Mouse (Mus musculus) effector memory CD4-positive, alpha-beta T cell, adult 7 months (primary cell): ENCODE results near the gene Gstp1. TPM values are rescaled to one million over a fixed set of nuclear protein-coding genes. Genes with fewer than 3 reads are reported as not detected.

Experiments
- polyA plus RNA-seq: library from polyadenylated mRNA; unstranded; fragments of 100-300 nt; shearing (Covaris generic); gene quantifications from one replicate; pipeline ENCODE4 v1.2.1, GENCODE M21; 2017

Gstp1 gene
- polyA plus RNA-seq: 392 TPM

DNA sequence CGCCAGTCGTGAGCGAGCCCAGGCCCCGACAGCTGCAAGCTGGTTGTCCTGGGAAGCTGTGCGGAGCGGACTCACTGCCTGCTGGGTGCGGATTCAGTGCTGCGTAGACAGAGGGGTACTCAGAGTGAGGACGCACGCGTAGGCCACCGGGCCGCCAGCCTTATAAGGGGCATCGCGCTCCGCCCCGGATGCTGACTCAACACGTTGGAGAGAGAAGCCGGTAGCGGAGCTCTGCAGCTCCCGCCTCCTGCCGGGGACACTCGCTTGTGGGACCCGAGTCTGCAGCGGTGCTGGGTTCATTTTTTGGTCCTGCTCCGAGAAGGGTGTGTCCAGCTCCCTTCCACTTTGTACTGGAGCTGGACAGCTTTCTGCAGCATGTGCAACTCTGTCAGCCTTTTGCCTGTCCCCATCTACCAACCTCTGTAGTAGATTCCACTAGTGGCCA lies at the start of gene Gstp1:
TSS of gene Gstp1 (minus strand) at position 198 of the 445 bp plus-strand sequence.

DNA sequence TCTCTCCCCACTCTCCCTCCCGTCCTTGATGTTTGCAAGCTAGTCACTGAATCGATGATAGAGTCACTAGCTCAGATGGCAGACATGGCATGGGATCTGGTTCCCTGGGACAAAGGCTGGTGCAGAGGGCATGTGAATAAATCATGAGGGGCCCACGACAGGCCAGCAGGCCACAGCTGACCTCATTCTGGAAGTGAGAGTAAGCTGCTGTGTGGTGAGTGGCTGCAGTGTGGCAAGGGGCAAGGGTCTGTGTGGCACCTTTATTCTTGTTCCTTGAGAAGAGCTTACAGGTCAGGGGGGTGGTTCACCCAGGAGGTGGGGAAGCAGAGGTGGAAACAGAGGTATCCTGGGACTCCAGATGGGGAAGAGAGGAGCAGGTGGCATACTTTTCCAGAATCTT lies 43.6 kb upstream of the Gstp1 start, which contains the start of gene Cabp2:
TSS of gene Cabp2 (plus strand) at position 185 of the 400 bp plus-strand sequence.

DNA sequence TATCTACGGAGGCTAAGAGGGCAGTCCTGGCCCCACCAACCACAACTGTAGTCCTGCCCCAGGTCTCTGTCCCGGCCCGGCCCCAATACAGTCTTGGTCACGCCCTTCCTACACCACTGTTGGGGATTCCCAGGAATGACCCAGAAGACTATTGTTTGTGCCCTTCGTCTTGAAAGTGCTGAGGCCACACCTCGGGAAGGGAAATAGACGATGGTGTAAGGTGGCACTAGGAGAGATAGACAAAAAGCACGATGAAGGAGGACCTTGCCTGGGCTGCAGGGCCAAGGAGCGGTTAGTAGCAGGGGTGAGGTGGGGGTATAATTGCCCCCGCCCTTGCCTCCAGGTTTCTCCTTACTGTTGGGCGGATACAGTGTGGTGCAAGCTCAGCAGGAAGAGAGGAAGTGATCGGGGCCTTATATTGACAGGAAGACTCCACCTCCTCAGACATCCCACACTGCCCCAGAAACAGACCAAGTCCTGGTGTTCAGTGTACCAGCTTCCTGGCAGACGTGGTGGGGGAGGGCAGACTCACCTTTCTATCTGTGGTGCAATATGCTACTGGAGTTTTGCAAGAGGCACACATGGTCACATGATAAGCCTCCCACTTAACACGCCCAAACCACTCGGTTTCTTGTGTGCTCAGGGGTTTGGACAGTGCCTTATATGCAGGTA lies 21.4 kb upstream of the Gstp1 start, which contains the start of gene Gstp3:
TSS of gene Gstp3 (minus strand) at position 501 of the 672 bp plus-strand sequence.

DNA sequence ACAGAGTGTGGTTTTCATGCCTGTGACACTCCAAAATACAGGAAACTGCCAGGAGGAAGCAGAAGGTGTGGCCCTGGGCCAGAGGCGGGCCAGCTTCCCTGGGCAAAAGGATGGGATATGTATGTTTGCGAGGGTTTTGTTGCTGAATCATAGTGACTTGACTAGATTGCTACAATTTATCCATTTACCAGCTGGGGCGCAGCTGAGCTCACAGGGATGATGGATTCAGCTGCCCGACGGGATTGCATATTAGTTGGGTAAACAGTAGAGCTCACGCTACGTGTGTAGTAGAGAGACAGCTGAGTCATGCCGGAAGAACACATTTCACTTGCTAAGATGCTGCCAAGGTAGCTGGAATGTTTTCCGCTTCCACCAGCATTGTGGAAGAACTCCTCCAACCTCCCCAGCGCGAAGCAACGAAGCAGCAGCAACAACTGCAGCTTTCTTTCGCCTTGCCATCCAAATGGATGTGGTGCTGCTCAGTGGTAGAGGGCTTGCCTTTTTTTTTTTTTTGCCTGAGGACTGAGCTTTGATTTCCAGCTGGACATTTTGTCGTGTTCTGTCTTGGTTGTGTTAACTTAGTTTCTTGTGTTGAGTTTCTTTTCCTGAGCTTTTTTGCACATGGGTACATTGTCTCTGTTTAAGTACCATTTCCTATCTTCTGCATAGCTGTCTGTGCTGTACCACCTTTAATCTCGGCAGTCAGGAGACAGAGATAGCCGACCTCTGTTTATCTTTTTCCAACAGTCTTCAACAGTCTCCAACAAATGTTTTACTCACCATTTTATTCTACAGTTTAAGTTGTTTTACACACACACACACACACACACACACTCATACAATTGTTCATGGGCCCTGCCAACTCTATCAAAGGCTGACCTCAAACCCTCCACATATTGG lies 8.4 kb upstream of the Gstp1 start, which contains the start of gene Gstp2:
TSS of gene Gstp2 (minus strand) at position 58 of the 900 bp plus-strand sequence.

DNA sequence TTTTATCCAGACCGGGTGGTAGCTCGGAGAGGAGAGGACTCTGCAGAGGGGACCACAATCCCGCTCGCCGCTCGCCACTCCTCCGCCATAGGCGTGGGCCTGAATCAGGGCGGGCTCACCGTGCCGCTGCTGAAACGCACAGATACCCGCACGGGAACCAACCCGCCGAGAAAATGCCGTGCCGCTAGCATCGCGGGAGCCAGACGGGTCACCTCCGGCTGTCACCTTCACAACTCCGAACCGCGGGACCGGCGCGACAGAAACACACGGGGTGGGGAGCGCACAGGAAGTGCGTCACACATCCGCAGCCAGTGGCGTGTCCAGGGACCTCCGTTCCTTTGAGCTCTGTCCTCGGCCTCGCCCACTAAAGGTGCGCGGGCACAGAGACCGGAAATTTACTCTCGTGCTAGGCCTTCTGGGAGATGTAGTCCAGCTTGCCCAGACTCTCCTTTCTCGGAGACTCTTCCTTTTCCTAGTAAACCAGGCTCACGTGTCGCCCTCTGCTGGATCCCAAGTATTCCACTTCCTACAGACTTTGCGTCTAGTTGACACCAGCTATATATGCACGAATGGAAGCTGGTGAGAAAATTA lies 25.3 kb downstream of the Gstp1 start, which contains the start of gene Ndufv1:
TSS of gene Ndufv1 (minus strand) at position 375 of the 591 bp plus-strand sequence.

DNA sequence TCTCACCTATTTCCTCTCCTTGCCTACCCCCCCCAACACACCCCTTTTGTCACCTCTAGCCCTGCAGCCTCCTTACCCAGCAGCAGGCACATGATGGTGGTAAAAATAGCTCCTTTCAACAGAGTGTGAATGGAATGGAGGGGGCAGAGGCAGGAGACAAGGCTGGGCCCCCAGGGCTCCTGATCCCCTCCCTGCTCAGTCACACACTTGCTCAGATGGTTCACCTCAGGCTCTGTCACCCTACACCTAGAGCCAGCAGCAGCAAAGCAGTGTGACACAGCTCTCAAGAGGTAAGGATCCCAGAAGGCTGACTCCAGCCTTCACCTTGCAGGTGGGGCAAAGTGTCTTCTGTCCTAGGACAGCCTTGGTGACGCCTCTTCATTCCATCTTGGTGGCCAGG lies 34.7 kb downstream of the Gstp1 start, which contains the start of gene Doc2g:
TSS of gene Doc2g (plus strand) at position 202 of the 400 bp plus-strand sequence.

DNA sequence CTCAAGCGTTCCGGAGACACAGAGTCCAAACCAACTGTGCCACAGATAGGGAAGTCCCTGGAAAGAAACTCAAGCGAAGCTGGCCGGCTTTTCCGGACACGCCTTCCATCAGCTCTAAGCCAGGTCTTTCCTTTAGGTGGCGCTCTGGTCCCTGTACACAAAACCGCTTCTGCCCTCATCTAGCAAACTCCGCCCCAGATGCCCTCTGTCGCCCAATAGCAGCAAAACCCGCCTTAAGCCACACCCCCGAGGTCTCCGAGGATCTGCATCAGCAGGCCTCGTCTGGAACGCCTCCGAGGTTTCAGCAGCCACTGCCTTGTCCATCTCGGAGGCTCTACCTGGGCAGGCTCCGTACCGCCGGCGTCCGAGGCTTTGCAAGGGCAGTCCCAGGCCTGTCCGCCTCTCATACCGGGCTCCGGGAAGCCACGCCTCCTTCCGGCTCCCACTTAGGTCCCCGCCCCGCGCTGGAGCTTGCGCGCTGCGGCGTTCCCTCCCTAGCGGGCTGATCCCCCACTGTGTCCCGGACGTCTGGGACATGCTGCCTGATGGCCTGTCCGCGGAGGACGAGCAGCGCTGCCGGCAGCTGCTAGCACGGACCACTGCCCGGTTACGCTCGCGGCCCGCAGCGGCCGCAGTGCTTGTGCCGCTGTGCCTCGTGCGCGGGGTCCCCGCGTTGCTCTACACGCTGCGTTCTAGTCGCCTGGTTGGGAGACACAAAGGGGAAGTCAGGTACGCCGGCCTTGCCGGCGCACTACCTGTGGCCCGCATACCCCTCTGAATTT lies 37.5 kb downstream of the Gstp1 start, which contains the start of the genes Nudt8 and Gm49405:
TSS of gene Nudt8 (plus strand) at position 462 of the 782 bp plus-strand sequence.
TSS of gene Gm49405 (plus strand) at position 508 of the 782 bp plus-strand sequence.

DNA sequence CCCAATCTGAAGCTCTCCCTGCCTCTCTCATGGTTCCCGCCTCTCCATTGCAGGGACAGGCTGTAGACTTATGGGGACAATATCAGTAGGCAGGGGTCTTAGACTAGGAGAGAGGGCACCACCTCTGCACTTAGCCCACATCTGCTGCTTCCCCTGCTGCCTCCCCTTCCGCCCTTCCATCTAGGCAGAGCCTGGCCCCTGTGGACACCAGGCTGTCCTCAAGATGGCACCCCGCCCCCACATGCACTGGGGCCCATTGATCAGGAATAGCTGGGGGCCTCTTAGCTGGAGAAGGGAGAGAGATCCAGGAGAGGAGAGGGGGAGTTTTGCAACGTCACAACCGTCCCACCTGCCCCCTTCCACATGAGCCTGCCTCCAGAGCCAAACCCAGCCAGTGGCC lies 45.4 kb downstream of the Gstp1 start, which contains the start of gene Tbx10:
TSS of gene Tbx10 (plus strand) at position 337 of the 400 bp plus-strand sequence.

DNA sequence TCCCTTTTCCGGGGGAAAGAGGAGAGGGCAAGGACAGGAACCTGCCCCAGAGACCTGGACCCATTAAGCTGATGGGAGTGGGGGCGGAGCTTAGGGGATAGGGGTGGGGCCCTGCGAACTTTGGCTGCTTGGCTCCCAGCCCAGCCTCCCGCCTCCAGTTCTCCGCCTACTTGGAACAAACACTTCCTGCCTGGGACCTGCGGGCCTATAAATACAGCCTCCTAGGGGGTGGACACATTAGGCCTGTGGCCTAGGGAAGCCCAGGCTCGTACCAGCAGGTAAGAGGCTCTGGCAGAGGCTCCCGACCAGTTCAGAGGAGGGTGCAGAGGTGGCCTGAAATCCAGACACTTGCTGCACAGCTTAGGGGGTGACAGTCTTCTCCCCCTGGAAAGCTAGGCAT lies 51.5 kb downstream of the Gstp1 start, which contains the start of gene Acy3:
TSS of gene Acy3 (plus strand) at position 237 of the 400 bp plus-strand sequence.

Other genes starting within 250 kb of the Gstp1 start
- gene Chka, start 186.2 kb downstream of the Gstp1 start, polyA plus RNA-seq: 27.0 TPM
- gene Tcirg1, start 130.9 kb downstream of the Gstp1 start, polyA plus RNA-seq: 66.4 TPM
- gene Ndufs8, start 125.2 kb downstream of the Gstp1 start, polyA plus RNA-seq: 118 TPM
- 0.20 TPM for gene Aldh3b1, start 108.2 kb downstream of the Gstp1 start, polyA plus RNA-seq
- gene Unc93b1, start 102.8 kb downstream of the Gstp1 start, polyA plus RNA-seq: 37.0 TPM
- 0.29 TPM for gene Aldh3b3, start 79.3 kb downstream of the Gstp1 start, polyA plus RNA-seq
- gene Aldh3b2, start 65.7 kb downstream of the Gstp1 start, polyA plus RNA-seq: not detected
- not detected for gene Acy3, start 51.4 kb downstream of the Gstp1 start, polyA plus RNA-seq
- gene Tbx10, start 45.2 kb downstream of the Gstp1 start, polyA plus RNA-seq: not detected
- gene Nudt8, start 37.4 kb downstream of the Gstp1 start, polyA plus RNA-seq: 12.7 TPM
- gene Gm49405, start 37.4 kb downstream of the Gstp1 start, polyA plus RNA-seq: 0.85 TPM
- 2.1 TPM for gene Doc2g, start 34.7 kb downstream of the Gstp1 start, polyA plus RNA-seq
- gene Ndufv1, start 25.2 kb downstream of the Gstp1 start, polyA plus RNA-seq: 109 TPM
- gene Gstp2, start 8.0 kb upstream of the Gstp1 start, polyA plus RNA-seq: not detected
- gene Gstp3, start 21.6 kb upstream of the Gstp1 start, polyA plus RNA-seq: 42.6 TPM
- gene Cabp2, start 43.6 kb upstream of the Gstp1 start, polyA plus RNA-seq: not detected
- gene Cdk2ap2, start 59.2 kb upstream of the Gstp1 start, polyA plus RNA-seq: 550 TPM
- 224 TPM for gene Pitpnm1, start 62.0 kb upstream of the Gstp1 start, polyA plus RNA-seq
- gene Aip, start 87.9 kb upstream of the Gstp1 start, polyA plus RNA-seq: 157 TPM
- not detected for gene Gpr152, start 101.8 kb upstream of the Gstp1 start, polyA plus RNA-seq
- not detected for gene Cabp4, start 106.0 kb upstream of the Gstp1 start, polyA plus RNA-seq
- gene Coro1b, start 110.6 kb upstream of the Gstp1 start, polyA plus RNA-seq: 214 TPM
- 375 TPM for gene Ptprcap, start 115.6 kb upstream of the Gstp1 start, polyA plus RNA-seq
- 57.9 TPM for gene Rps6kb2, start 125.4 kb upstream of the Gstp1 start, polyA plus RNA-seq
- 13.1 TPM for gene Carns1, start 137.5 kb upstream of the Gstp1 start, polyA plus RNA-seq
- 416 TPM for gene Tbc1d10c, start 153.3 kb upstream of the Gstp1 start, polyA plus RNA-seq
- gene Ppp1ca, start 154.1 kb upstream of the Gstp1 start, polyA plus RNA-seq: 774 TPM
- gene Rad9a, start 163.7 kb upstream of the Gstp1 start, polyA plus RNA-seq: 28.5 TPM
- 40.7 TPM for gene Clcf1, start 176.3 kb upstream of the Gstp1 start, polyA plus RNA-seq
- gene AC109138.7, start 176.4 kb upstream of the Gstp1 start, polyA plus RNA-seq: not detected
- gene Pold4, start 193.9 kb upstream of the Gstp1 start, polyA plus RNA-seq: 59.6 TPM
- gene Ssh3, start 231.2 kb upstream of the Gstp1 start, polyA plus RNA-seq: 0.32 TPM
- 7.9 TPM for gene Ankrd13d, start 245.2 kb upstream of the Gstp1 start, polyA plus RNA-seq